Mouse (Mus musculus) gastrocnemius, postnatal 36 days (tissue): ENCODE data around the gene Dixdc1. TPM values are rescaled to one million over a fixed set of nuclear protein-coding genes. Genes with fewer than 3 reads are reported as not detected.
A peak's percentile ranks its signal among the peaks of the same experiment; 100 is the strongest.

Experiments
- DNase-seq, 2 experiments: peaks; one replicate each; pipeline ENCODE4 v3.0.0; 2022
- intact Hi-C: fragments of 180-260 bp; cut with DNase I; formaldehyde crosslinking; loops from one replicate; pipeline ENCODE4 v1.15.1; 2025
- long read RNA-seq, 2 experiments: library from polyadenylated mRNA; stranded (forward); transcript quantifications; one replicate each; pipeline ENCODE4 v2.0.0; 2021
- total RNA-seq, 2 experiments: library from RNA; stranded (reverse); gene quantifications; 2 replicates each; pipeline ENCODE4 v1.2.3; 2021

Dixdc1 gene
- total RNA-seq: 1 to 10 TPM; 1.4 to 3.5 TPM
- long read RNA-seq, experiment 1, partial matches to known transcripts: 0 of 1 reads
- long read RNA-seq, experiment 1, other reads (novel, unspliced or antisense): 1 of 1 reads
- long read RNA-seq, experiment 2, partial matches to known transcripts: 0 of 1 reads
- long read RNA-seq, experiment 2, other reads (novel, unspliced or antisense): 0 of 1 reads

- intact Hi-C loops: loop anchor here (10.0 kb wide), 1 partner anchor 294 kb away; no protein-coding TSS in a partner anchor
- DNase-seq: peak; percentile 91 to 96
Observed at GRCm38 (mm10) chr9:50738914-50739870, at the start of gene Dixdc1. Gene Dixdc1 (minus strand): TSS chr9:50739517.

GRCm38 (mm10) chr9:50782155-50782554 is 42.8 kb upstream of the Dixdc1 start:
- intact Hi-C loops: no loop called here
- DNase-seq: no peak

- DNase-seq: no peak
- intact Hi-C loops: no loop called here
Observed at GRCm38 (mm10) chr9:50776162-50776760, 36.9 kb upstream of the Dixdc1 start.

- no peak for DNase-seq
- intact Hi-C loops: no loop called here
Observed at GRCm38 (mm10) chr9:50775662-50776126, 36.4 kb upstream of the Dixdc1 start.

- DNase-seq: peak; percentile 85 to 90
- intact Hi-C loops: no loop called here
Observed at GRCm38 (mm10) chr9:50774991-50775612, 35.8 kb upstream of the Dixdc1 start, which contains the start of the genes Alg9 and 1110032A03Rik. Gene Alg9 (plus strand): TSS chr9:50775019. Gene 1110032A03Rik (minus strand): TSS chr9:50775520.

- intact Hi-C loops: no loop called here
- no peak for DNase-seq
Observed at GRCm38 (mm10) chr9:50774026-50774462, 34.7 kb upstream of the Dixdc1 start.

- intact Hi-C loops: no loop called here
- no peak for DNase-seq
Observed at GRCm38 (mm10) chr9:50770011-50770410, 30.7 kb upstream of the Dixdc1 start.

GRCm38 (mm10) chr9:50768107-50769002 is 29.0 kb upstream of the Dixdc1 start, which contains the start of gene Fdxacb1:
Gene Fdxacb1 (plus strand): TSS chr9:50768236.
- intact Hi-C loops: loop anchor here (5.0 kb wide), 1 partner anchor 61 kb away; no protein-coding TSS in a partner anchor
- peak; percentile 95 for DNase-seq

- intact Hi-C loops: loop anchor here (5.0 kb wide), 1 partner anchor 60 kb away; no protein-coding TSS in a partner anchor
- DNase-seq: no peak
Observed at GRCm38 (mm10) chr9:50767531-50768106, 28.3 kb upstream of the Dixdc1 start.

GRCm38 (mm10) chr9:50763331-50763730 is 24.0 kb upstream of the Dixdc1 start:
- intact Hi-C loops: no loop called here

GRCm38 (mm10) chr9:50761520-50762243 is 22.4 kb upstream of the Dixdc1 start:
- no peak for DNase-seq
- intact Hi-C loops: no loop called here

More at GRCm38 (mm10) chr9:50763331-50763730, 24.0 kb upstream of the Dixdc1 start:
- DNase-seq: no peak

- no peak for DNase-seq
- intact Hi-C loops: no loop called here
Observed at GRCm38 (mm10) chr9:50756711-50757110, 17.4 kb upstream of the Dixdc1 start.

- intact Hi-C loops: no loop called here
Observed at GRCm38 (mm10) chr9:50753947-50754346, 14.6 kb upstream of the Dixdc1 start.

GRCm38 (mm10) chr9:50752784-50753615 is 13.7 kb upstream of the Dixdc1 start:
- peak; percentile 81 to 92 for DNase-seq
- intact Hi-C loops: no loop called here

More at GRCm38 (mm10) chr9:50753947-50754346, 14.6 kb upstream of the Dixdc1 start:
- no peak for DNase-seq

GRCm38 (mm10) chr9:50752054-50752602 is 12.8 kb upstream of the Dixdc1 start, which contains the start of gene Hspb2:
Gene Hspb2 (minus strand): TSS chr9:50752354.
- DNase-seq: peak; percentile 51 to 63
- intact Hi-C loops: no loop called here

GRCm38 (mm10) chr9:50751323-50751722 is 12.0 kb upstream of the Dixdc1 start, which contains the start of gene Cryab:
Gene Cryab (plus strand): TSS chr9:50751325.
- DNase-seq: peak in 1 of 2 experiments; percentile 39

GRCm38 (mm10) chr9:50750706-50751105 is 11.4 kb upstream of the Dixdc1 start:
- no peak for DNase-seq
- intact Hi-C loops: no loop called here

More at GRCm38 (mm10) chr9:50751323-50751722, 12.0 kb upstream of the Dixdc1 start, which contains the start of gene Cryab:
- intact Hi-C loops: no loop called here
